Mouse (Mus musculus) liver, embryonic 15.5 days (tissue): ENCODE data around the gene Zrsr1. TPM values are rescaled to one million over a fixed set of nuclear protein-coding genes. Genes with fewer than 3 reads are reported as not detected.

Source experiments
- ATAC-seq: fragments of 200-750 bp; cut with Nextera tagmentation; 2 replicates; pipeline ENCODE4 v1.8.0; 2017; ENCODE audit warnings: moderate number of reproducible peaks, mild to moderate bottlenecking, moderate library complexity; ENCODE audit not compliant: insufficient read depth
- H3K27ac ChIP-seq: fragments of 300-500 bp; sonication (generic); replicated peaks from 2 replicates; pipeline ENCODE4 v1.5.1; 2015; ENCODE audit warnings: mild to moderate bottlenecking, inconsistent platforms
- H3K27me3 ChIP-seq: fragments of 300-500 bp; sonication (generic); 2 replicates; pipeline ENCODE4 v1.6.1; 2015; ENCODE audit warnings: mild to moderate bottlenecking, inconsistent platforms
- H3K36me3 ChIP-seq: fragments of 300-500 bp; sonication (generic); replicated peaks from 2 replicates; pipeline ENCODE4 v1.6.1; 2015; ENCODE audit warnings: moderate library complexity, mild to moderate bottlenecking, inconsistent platforms
- H3K4me1 ChIP-seq: fragments of 300-500 bp; sonication (generic); replicated peaks from 2 replicates; pipeline ENCODE4 v1.6.1; 2015; ENCODE audit warnings: inconsistent platforms
- H3K4me2 ChIP-seq: fragments of 300-500 bp; sonication (generic); 2 replicates; pipeline ENCODE4 v1.6.1; 2015; ENCODE audit warnings: moderate library complexity, mild to moderate bottlenecking, inconsistent platforms
- H3K4me3 ChIP-seq: fragments of 300-500 bp; sonication (generic); replicated peaks from 2 replicates; pipeline ENCODE4 v1.5.1; 2015; ENCODE audit warnings: mild to moderate bottlenecking, inconsistent platforms
- H3K9ac ChIP-seq: fragments of 300-500 bp; sonication (generic); 2 replicates; pipeline ENCODE4 v1.6.1; 2015; ENCODE audit warnings: moderate library complexity, mild to moderate bottlenecking, inconsistent platforms
- H3K9me3 ChIP-seq: fragments of 300-500 bp; sonication (generic); replicated peaks from 2 replicates; pipeline ENCODE4 v1.6.1; 2016; ENCODE audit warnings: inconsistent platforms
- WGBS: fragments of 180-500 bp; shearing (Covaris S2); methylation state at CpG from one replicate; pipeline ENCODE4 v1.1.7; 2015; ENCODE audit warnings: mixed read lengths; ENCODE audit not compliant: insufficient replicate concordance; 5-methylcytosine and 5-hydroxymethylcytosine counted together
- polyA plus RNA-seq: library from polyadenylated mRNA; unstranded; fragments of >200 nt; fragmentation: Nextera tagmentation; extraction: Ambion mirVana; gene quantifications from 2 replicates; pipeline ENCODE4 v1.2.1, GENCODE M21; 2015

Zrsr1 gene
- polyA plus RNA-seq: 1.9 and 2.6 TPM in 2 replicates

- Histone ChIP-seq H3K4me2 (peak within 1 kb of the TSS; percentile 72), H3K27ac (peak within 1 kb of the TSS; percentile 97), H3K27me3 (no peaks in the 10 kb centered on the region), H3K36me3 (peaks cover 13% of the 10 kb centered on the region), H3K9me3 (no peaks in the 10 kb centered on the region), H3K4me3 (peak within 1 kb of the TSS; percentile 66), H3K4me1 (peaks cover 25% of the 10 kb centered on the region), H3K9ac (peak within 1 kb of the TSS; percentile 64)
- ATAC-seq: peak; percentile 91
- 38% methylated on average over 56 of the region's 56 CpGs for WGBS
Measured at GRCm38 (mm10) chr11:22971835-22972709, at the start of gene Zrsr1. Zrsr1 (plus strand) TSS chr11:22972005.

GRCm38 (mm10) chr11:22922546-22922945 lies 49.3 kb upstream of the Zrsr1 start:
- Histone ChIP-seq H3K9me3 (no peaks in the 10 kb centered on the region), H3K27me3 (no peaks in the 10 kb centered on the region), H3K4me2 (no peak overlapping the region), H3K27ac (no peak overlapping the region), H3K4me3 (no peak overlapping the region), H3K4me1 (peaks cover 13% of the 10 kb centered on the region), H3K9ac (no peak overlapping the region), H3K36me3 (no peaks in the 10 kb centered on the region)
- no peak for ATAC-seq
- WGBS: 55% methylated on average over 2 of the region's 2 CpGs

- 73% methylated on average over 2 of the region's 2 CpGs for WGBS
- ATAC-seq: no peak
- Histone ChIP-seq H3K27ac (no peak overlapping the region), H3K9ac (no peak overlapping the region), H3K9me3 (no peaks in the 10 kb centered on the region), H3K4me2 (no peak overlapping the region), H3K36me3 (no peaks in the 10 kb centered on the region), H3K4me3 (no peak overlapping the region), H3K27me3 (no peaks in the 10 kb centered on the region), H3K4me1 (peaks cover 9% of the 10 kb centered on the region; the same call in 1 of the 2 replicates)
Measured at GRCm38 (mm10) chr11:22923606-22924005, 48.2 kb upstream of the Zrsr1 start.

GRCm38 (mm10) chr11:22928586-22929169 lies 43.1 kb upstream of the Zrsr1 start:
- Histone ChIP-seq H3K27me3 (no peaks in the 10 kb centered on the region), H3K27ac (no peak overlapping the region), H3K36me3 (no peaks in the 10 kb centered on the region), H3K4me3 (no peak overlapping the region), H3K9me3 (no peaks in the 10 kb centered on the region), H3K9ac (no peak overlapping the region), H3K4me1 (peaks cover 32% of the 10 kb centered on the region), H3K4me2 (0 out of 2 replicates have a peak overlapping the region, but pooled peaks have one; percentile 6)
- ATAC-seq: no peak
- WGBS: 24% methylated on average over 8 of the region's 8 CpGs

- Histone ChIP-seq H3K27ac (no peak overlapping the region), H3K27me3 (no peaks in the 10 kb centered on the region), H3K4me1 (peaks cover 32% of the 10 kb centered on the region), H3K9me3 (no peaks in the 10 kb centered on the region), H3K9ac (no peak overlapping the region), H3K4me2 (no peak overlapping the region), H3K36me3 (no peaks in the 10 kb centered on the region), H3K4me3 (no peak overlapping the region)
- WGBS: 44% methylated on average over 2 of the region's 2 CpGs
- no peak for ATAC-seq
Measured at GRCm38 (mm10) chr11:22930129-22930528, 41.7 kb upstream of the Zrsr1 start.

- Histone ChIP-seq H3K4me3 (no peak overlapping the region), H3K4me1 (peaks cover 32% of the 10 kb centered on the region), H3K27me3 (no peaks in the 10 kb centered on the region), H3K27ac (no peak overlapping the region), H3K9ac (no peak overlapping the region), H3K4me2 (no peak overlapping the region), H3K36me3 (no peaks in the 10 kb centered on the region), H3K9me3 (no peaks in the 10 kb centered on the region)
- ATAC-seq: no peak
- WGBS: 46% methylated on average over 2 of the region's 2 CpGs
Measured at GRCm38 (mm10) chr11:22931320-22931905, 40.4 kb upstream of the Zrsr1 start.

GRCm38 (mm10) chr11:22932167-22932566 lies 39.6 kb upstream of the Zrsr1 start:
- Histone ChIP-seq H3K9ac (no peak overlapping the region), H3K4me1 (peaks cover 32% of the 10 kb centered on the region), H3K4me3 (no peak overlapping the region), H3K4me2 (no peak overlapping the region), H3K27ac (no peak overlapping the region), H3K9me3 (no peaks in the 10 kb centered on the region), H3K36me3 (no peaks in the 10 kb centered on the region), H3K27me3 (no peaks in the 10 kb centered on the region)
- ATAC-seq: no peak

- Histone ChIP-seq H3K9me3 (no peaks in the 10 kb centered on the region), H3K4me2 (no peak overlapping the region), H3K4me3 (no peak overlapping the region), H3K36me3 (no peaks in the 10 kb centered on the region), H3K9ac (no peak overlapping the region), H3K27me3 (no peaks in the 10 kb centered on the region), H3K4me1 (peaks cover 17% of the 10 kb centered on the region), H3K27ac (no peak overlapping the region)
- 44% methylated on average over 5 of the region's 5 CpGs for WGBS
- no peak for ATAC-seq
Measured at GRCm38 (mm10) chr11:22936446-22937125, 35.2 kb upstream of the Zrsr1 start.

- 87% methylated on average over 4 of the region's 4 CpGs for WGBS
- no peak overlapping the region for H3K9ac ChIP-seq
- H3K9me3 ChIP-seq: no peaks in the 10 kb centered on the region
- no peak overlapping the region for H3K27ac ChIP-seq
- no peak overlapping the region for H3K4me3 ChIP-seq
- no peak for ATAC-seq
- no peaks in the 10 kb centered on the region for H3K27me3 ChIP-seq
- no peaks in the 10 kb centered on the region for H3K36me3 ChIP-seq
- no peak overlapping the region for H3K4me2 ChIP-seq
- peaks cover 4% of the 10 kb centered on the region for H3K4me1 ChIP-seq
Measured at GRCm38 (mm10) chr11:22937716-22938316, 34.0 kb upstream of the Zrsr1 start.

GRCm38 (mm10) chr11:22938983-22939382 lies 32.8 kb upstream of the Zrsr1 start:
- Histone ChIP-seq H3K4me1 (no peaks in the 10 kb centered on the region), H3K27me3 (no peaks in the 10 kb centered on the region), H3K36me3 (no peaks in the 10 kb centered on the region), H3K27ac (no peak overlapping the region), H3K9me3 (no peaks in the 10 kb centered on the region), H3K4me3 (no peak overlapping the region), H3K4me2 (no peak overlapping the region), H3K9ac (no peak overlapping the region)
- ATAC-seq: no peak
- WGBS: 43% methylated on average over 2 of the region's 2 CpGs
